Mouse (Mus musculus) left cerebral cortex, adult 2 months (tissue): ENCODE results near the gene Olfr1289. TPM values are rescaled to one million over a fixed set of nuclear protein-coding genes. Genes with fewer than 3 reads are reported as not detected.

Experiments used
- DNase-seq, 2 experiments: peaks; one replicate each; pipeline ENCODE4 v3.0.0; 2021 to 2022; ENCODE audit warnings: low spot score in 2 of 2, mixed read lengths in 1 of 2; ENCODE audit errors: extremely low spot score in 1 of 2
- H3K27ac ChIP-seq: fragments of 200-600 bp; 2 replicates; pipeline ENCODE4 v1.8.1; 2022
- H3K4me3 ChIP-seq: fragments of 200-600 bp; 2 replicates; pipeline ENCODE4 v1.8.1; 2022
- CTCF ChIP-seq: fragments of 200-600 bp; IDR thresholded peaks from 2 replicates; pipeline ENCODE4 v1.8.1; 2022; ENCODE audit warnings: antibody characterized with exemption, mild to moderate bottlenecking, moderate library complexity
- intact Hi-C: fragments of 180-260 bp; cut with DNase I; formaldehyde crosslinking; loops from one replicate; pipeline ENCODE4 v1.15.1; 2025
- long read RNA-seq, 2 experiments: library from polyadenylated mRNA; stranded (forward); transcript quantifications; one replicate each; pipeline ENCODE4 v2.0.0; 2021; ENCODE audit warnings: borderline mapping rate in 2 of 2
- total RNA-seq, 2 experiments: library from RNA; stranded (reverse); gene quantifications; 2 replicates each; pipeline ENCODE4 v1.2.3; 2021

Gene Olfr1289
- total RNA-seq, result not detected
- long read RNA-seq, experiment 1, result 0 reads
- long read RNA-seq, experiment 2, result 0 reads

GRCm38 (mm10) chr2:111480519-111480918 is at the start of gene Olfr1289:
Gene Olfr1289 (plus strand): TSS chr2:111480819.
- intact Hi-C loops, result no loop called here
- H3K27ac ChIP-seq, result no peak within 1 kb of the TSS
- no peak for DNase-seq
- no peak within 1 kb of the TSS for H3K4me3 ChIP-seq
- TF ChIP-seq CTCF, result no peak

GRCm38 (mm10) chr2:111448842-111449241 is 31.8 kb upstream of the Olfr1289 start, which contains the start of gene Olfr1287:
Gene Olfr1287 (plus strand): TSS chr2:111449142.
- H3K27ac ChIP-seq, result no peak within 1 kb of the TSS
- TF ChIP-seq CTCF, result no peak
- intact Hi-C loops, result no loop called here
- no peak for DNase-seq
- H3K4me3 ChIP-seq, result no peak within 1 kb of the TSS

- no peak for TF ChIP-seq CTCF
- intact Hi-C loops, result no loop called here
- no peak for DNase-seq
Measured at GRCm38 (mm10) chr2:111473801-111474200, 6.8 kb upstream of the Olfr1289 start, which contains the start of gene Olfr1288. Gene Olfr1288 (plus strand): TSS chr2:111474101.

GRCm38 (mm10) chr2:111493729-111494128 is 13.1 kb downstream of the Olfr1289 start, which contains the start of gene Olfr1290:
Gene Olfr1290 (minus strand): TSS chr2:111493829.
- TF ChIP-seq CTCF, result no peak
- no peak within 1 kb of the TSS for H3K27ac ChIP-seq
- intact Hi-C loops, result no loop called here
- DNase-seq, result no peak
- no peak within 1 kb of the TSS for H3K4me3 ChIP-seq

More at GRCm38 (mm10) chr2:111473801-111474200, 6.8 kb upstream of the Olfr1289 start, which contains the start of gene Olfr1288:
- no peak within 1 kb of the TSS for H3K4me3 ChIP-seq
- no peak within 1 kb of the TSS for H3K27ac ChIP-seq

GRCm38 (mm10) chr2:111496880-111497279 is 16.3 kb downstream of the Olfr1289 start, which contains the start of gene Olfr1291-ps1:
Gene Olfr1291-ps1 (plus strand): TSS chr2:111497180.
- intact Hi-C loops, result no loop called here

GRCm38 (mm10) chr2:111517451-111517850 is 36.8 kb downstream of the Olfr1289 start:
- no peak for DNase-seq
- no peak overlapping the region for H3K27ac ChIP-seq
- H3K4me3 ChIP-seq, result no peak overlapping the region
- TF ChIP-seq CTCF, result no peak
- intact Hi-C loops, result no loop called here

More at GRCm38 (mm10) chr2:111496880-111497279, 16.3 kb downstream of the Olfr1289 start, which contains the start of gene Olfr1291-ps1:
- Histone ChIP-seq H3K4me3 (no peak within 1 kb of the TSS), H3K27ac (no peak within 1 kb of the TSS)
- DNase-seq, result no peak
- TF ChIP-seq CTCF, result no peak

GRCm38 (mm10) chr2:111524903-111525302 is 44.3 kb downstream of the Olfr1289 start, which contains the start of gene Olfr1293-ps:
Gene Olfr1293-ps (plus strand): TSS chr2:111525203.
- TF ChIP-seq CTCF, result no peak
- intact Hi-C loops, result no loop called here
- no peak for DNase-seq
- H3K27ac ChIP-seq, result no peak within 1 kb of the TSS
- no peak within 1 kb of the TSS for H3K4me3 ChIP-seq

Other genes starting within 250 kb of the Olfr1289 start
- not detected for gene Olfr1275, start 245.5 kb upstream of the Olfr1289 start, total RNA-seq
- not detected for gene Olfr1276, start 226.3 kb upstream of the Olfr1289 start, total RNA-seq
- gene Olfr1277, start 206.7 kb upstream of the Olfr1289 start, total RNA-seq, result not detected
- not detected for gene Olfr1278, start 190.7 kb upstream of the Olfr1289 start, total RNA-seq
- not detected for gene Olfr1279, start 180.2 kb upstream of the Olfr1289 start, total RNA-seq
- not detected for gene Olfr1280, start 166.8 kb upstream of the Olfr1289 start, total RNA-seq
- not detected for gene Olfr1281, start 154.3 kb upstream of the Olfr1289 start, total RNA-seq
- not detected for gene Olfr1282, start 144.7 kb upstream of the Olfr1289 start, total RNA-seq
- not detected for gene Olfr1283, start 114.0 kb upstream of the Olfr1289 start, total RNA-seq
- gene Olfr1284, start 105.3 kb upstream of the Olfr1289 start, total RNA-seq, result not detected
- gene Olfr1286, start 57.7 kb upstream of the Olfr1289 start, total RNA-seq, result not detected
- gene Olfr1287, start 31.7 kb upstream of the Olfr1289 start, total RNA-seq, result not detected
- not detected for gene Olfr1288, start 6.7 kb upstream of the Olfr1289 start, total RNA-seq
- gene Olfr1290, start 13.0 kb downstream of the Olfr1289 start, total RNA-seq, result not detected
- gene Olfr1291-ps1, start 16.4 kb downstream of the Olfr1289 start, total RNA-seq, result not detected
- not detected for gene Olfr1293-ps, start 44.4 kb downstream of the Olfr1289 start, total RNA-seq
- not detected for gene Olfr1294, start 59.5 kb downstream of the Olfr1289 start, total RNA-seq
- not detected for gene Olfr1295, start 88.9 kb downstream of the Olfr1289 start, total RNA-seq
- gene Olfr1297, start 145.7 kb downstream of the Olfr1289 start, total RNA-seq, result not detected
- not detected for gene Olfr1298, start 168.4 kb downstream of the Olfr1289 start, total RNA-seq
- gene Olfr1299, start 180.6 kb downstream of the Olfr1289 start, total RNA-seq, result not detected